Mouse (Mus musculus): ENCODE measurements at regions not wholly inside any gene's neighbourhood (a gene's known extent, or its start where the extent isn't known, plus 50 kb on each side); places are given as distances from the start of the nearest gene placed in this dataset.
A peak's percentile ranks its signal among the peaks of the same experiment; 100 is the strongest.

DNA sequence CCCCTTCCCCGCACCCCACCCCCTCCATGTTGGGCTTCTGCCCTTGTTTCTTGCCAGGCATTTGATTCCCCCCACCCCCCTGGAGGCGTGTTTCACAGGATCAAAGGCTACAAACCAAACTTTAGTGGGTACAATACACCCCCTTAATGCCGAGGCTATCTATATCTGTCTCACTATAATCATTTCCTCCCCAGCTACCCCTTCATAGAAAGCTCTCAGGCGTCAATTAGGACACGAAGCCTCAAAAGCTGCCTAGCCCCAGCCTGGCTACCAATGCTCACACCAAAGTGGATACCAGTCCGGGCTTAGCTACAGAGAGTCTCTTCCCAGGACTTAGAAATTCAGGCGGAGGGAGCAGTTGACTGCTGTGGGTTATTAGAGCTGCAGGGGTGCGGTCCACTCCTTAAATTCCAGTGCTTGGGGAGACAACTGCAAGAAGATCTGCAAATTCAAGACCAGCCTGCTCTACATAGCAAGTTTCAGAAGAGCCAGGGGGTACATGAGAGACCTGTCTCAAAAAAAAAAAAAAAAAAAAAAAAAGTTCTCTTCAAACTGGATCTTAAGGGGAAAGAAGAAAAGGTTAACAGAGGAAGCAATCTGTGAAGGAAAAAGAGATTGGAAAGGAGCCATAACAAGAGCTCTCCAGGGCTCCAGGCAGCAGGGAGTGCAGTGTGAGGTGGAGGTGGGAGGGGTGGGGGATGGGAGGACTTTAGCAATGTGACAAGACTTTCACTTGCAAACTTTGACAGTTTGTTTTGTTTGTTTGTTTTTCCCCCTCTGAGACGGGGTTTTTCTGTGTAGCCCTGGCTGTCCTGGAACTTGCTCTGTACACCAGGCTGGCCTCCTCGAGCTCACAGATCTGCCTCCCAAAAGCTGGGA is 52.1 kb upstream of the Dbx1 start:
- Histone ChIP-seq H3K36me3 (ENCODE audit: control insufficient read depth, insufficient read depth, low read length, poor library complexity, severe bottlenecking) (no peaks in the 10 kb centered on the region), H3K9me3 (replicated peaks; ENCODE audit: control insufficient read depth, insufficient read depth, low read length, poor library complexity, severe bottlenecking) (no peaks in the 10 kb centered on the region), H3K27ac (ENCODE audit: insufficient read depth, low read length) (peak overlapping the region; percentile 70; the same call in 1 of the 2 replicates), H3K4me1 (ENCODE audit: control insufficient read depth, insufficient read depth, low read length) (peaks cover 3% of the 10 kb centered on the region), H3K4me3 (ENCODE audit: low read depth, low read length) (peak overlapping the region; percentile 12; the same call in 1 of the 2 replicates), H3K9ac (ENCODE audit: low read depth, poor library complexity, severe bottlenecking) (no peak overlapping the region; the same call in 1 of the 2 replicates), H3K27me3 (ENCODE audit: control insufficient read depth, insufficient read depth, low read length, poor library complexity, severe bottlenecking) (no peaks in the 10 kb centered on the region)
- TF ChIP-seq CTCF (IDR thresholded peaks at IDR 0.05; ENCODE audit: low read depth, low read length) (no peak), POLR2A (IDR thresholded peaks at IDR 0.05; ENCODE audit: insufficient read depth, low read length) (no peak), EP300 (IDR thresholded peaks at IDR 0.05; ENCODE audit: insufficient read depth, low read depth, low read length) (no peak)

DNA sequence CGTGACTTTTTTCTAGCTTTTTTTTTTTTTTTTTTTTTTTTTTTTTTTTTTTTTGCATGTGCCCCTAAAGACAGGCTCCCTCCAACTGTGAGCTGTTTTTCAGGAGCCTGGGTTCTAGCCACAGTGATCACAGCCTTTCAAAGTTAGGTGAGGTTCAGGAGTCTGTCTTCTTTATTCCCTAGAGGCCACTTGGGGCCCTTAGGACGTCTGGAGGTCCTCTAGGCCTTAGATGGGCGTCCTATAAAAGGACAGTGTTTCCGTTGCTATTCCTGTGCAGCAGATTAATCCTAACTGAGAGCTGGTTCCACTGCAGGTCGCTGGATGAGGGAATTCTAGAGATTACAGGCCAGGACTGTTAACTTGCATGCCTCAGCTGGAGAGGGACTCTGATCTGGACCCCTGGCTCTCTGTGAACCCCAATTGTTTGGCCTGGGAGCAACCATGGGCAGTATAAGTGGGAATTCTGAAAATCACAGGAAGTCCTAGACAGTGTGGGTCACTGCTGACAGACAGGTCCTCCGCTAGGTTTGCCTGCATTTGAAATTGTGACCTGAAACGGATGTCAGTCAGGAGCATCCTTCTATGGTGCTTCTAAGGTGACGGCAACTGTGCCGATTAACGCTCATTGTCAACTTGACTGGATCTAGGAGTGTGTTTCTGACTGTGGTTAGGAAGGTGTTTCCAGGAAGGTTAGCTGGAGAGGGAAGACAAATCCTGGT is 51.2 kb upstream of the Dbx1 start:
- Histone ChIP-seq H3K36me3 (ENCODE audit: control insufficient read depth, insufficient read depth, low read length, poor library complexity, severe bottlenecking) (no peaks in the 10 kb centered on the region), H3K4me3 (ENCODE audit: low read depth, low read length) (no peak overlapping the region), H3K27me3 (ENCODE audit: control insufficient read depth, insufficient read depth, low read length, poor library complexity, severe bottlenecking) (no peaks in the 10 kb centered on the region), H3K9me3 (replicated peaks; ENCODE audit: control insufficient read depth, insufficient read depth, low read length, poor library complexity, severe bottlenecking) (no peaks in the 10 kb centered on the region), H3K9ac (ENCODE audit: low read depth, poor library complexity, severe bottlenecking) (no peak overlapping the region), H3K4me1 (ENCODE audit: control insufficient read depth, insufficient read depth, low read length) (peaks cover 3% of the 10 kb centered on the region), H3K27ac (ENCODE audit: insufficient read depth, low read length) (no peak overlapping the region)
- TF ChIP-seq CTCF (IDR thresholded peaks at IDR 0.05; ENCODE audit: low read depth, low read length) (no peak), EP300 (IDR thresholded peaks at IDR 0.05; ENCODE audit: insufficient read depth, low read depth, low read length) (no peak)

DNA sequence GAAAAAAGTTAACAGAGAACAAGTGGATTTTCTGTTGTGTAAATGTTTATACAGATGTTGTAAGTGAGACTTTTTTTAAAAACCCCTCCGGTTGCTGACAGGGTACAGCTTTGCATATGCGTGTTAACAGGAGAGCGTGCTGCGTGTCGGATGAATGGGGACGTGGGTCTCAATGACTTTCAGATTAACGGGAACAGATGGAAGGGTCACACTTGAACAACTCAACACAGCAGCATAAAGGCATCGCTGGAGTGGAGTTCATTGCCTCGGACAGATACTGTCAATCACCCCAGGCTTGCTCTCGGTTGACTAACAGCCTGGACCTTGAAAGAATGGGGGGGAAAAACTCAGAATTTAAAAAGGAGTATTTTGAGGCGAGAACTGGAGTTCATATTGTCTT is 50.3 kb upstream of the Dbx1 start:
- Histone ChIP-seq H3K27me3 (ENCODE audit: control insufficient read depth, insufficient read depth, low read length, poor library complexity, severe bottlenecking) (no peaks in the 10 kb centered on the region), H3K4me1 (ENCODE audit: control insufficient read depth, insufficient read depth, low read length) (peaks cover 3% of the 10 kb centered on the region), H3K9ac (ENCODE audit: low read depth, poor library complexity, severe bottlenecking) (no peak overlapping the region), H3K36me3 (ENCODE audit: control insufficient read depth, insufficient read depth, low read length, poor library complexity, severe bottlenecking) (no peaks in the 10 kb centered on the region), H3K4me3 (ENCODE audit: low read depth, low read length) (no peak overlapping the region), H3K27ac (ENCODE audit: insufficient read depth, low read length) (no peak overlapping the region), H3K9me3 (replicated peaks; ENCODE audit: control insufficient read depth, insufficient read depth, low read length, poor library complexity, severe bottlenecking) (no peaks in the 10 kb centered on the region)
- TF ChIP-seq CTCF (IDR thresholded peaks at IDR 0.05; ENCODE audit: low read depth, low read length) (no peak), EP300 (IDR thresholded peaks at IDR 0.05; ENCODE audit: insufficient read depth, low read depth, low read length) (no peak), POLR2A (IDR thresholded peaks at IDR 0.05; ENCODE audit: insufficient read depth, low read length) (no peak)
